ENCODE assay signal across 10 mouse cellular contexts in genomic region chr8:107295450-107295849, GRCm38 (mm10). TPM values are rescaled to one million over a fixed set of nuclear protein-coding genes. Genes with fewer than 3 reads are reported as not detected.
DNase-seq lines count a peak whose midpoint lies in the region; ATAC-seq and TF ChIP-seq lines count a peak whose summit lies in the region.
"Had no signal": no experiment of that assay in that cellular context is flagged by ENCODE, and none has a peak within 500 bp of the region (broad histone marks: within the 10 kb centered on the region; RNA-seq: fewer than 3 reads in every experiment).

No protein-coding gene starts in this region.

- peak overlapping the region; percentile 99 for H3K9ac ChIP-seq in heart, embryonic 14.5 days (ENCODE audit: low read length)
- no peak overlapping the region for H3K9ac ChIP-seq in heart, embryonic 12.5 days
- H3K9ac ChIP-seq in liver, embryonic 14.5 days (replicated peaks) = 0 out of 2 replicates have a peak overlapping the region, but pooled peaks have one; percentile 6
- no peak overlapping the region for H3K9ac ChIP-seq in hindbrain, embryonic 12.5 days

- no peak overlapping the region for H3K27ac ChIP-seq in heart, embryonic 14.5 days (replicated peaks in 1 of 2; ENCODE audit: control insufficient read depth in 1 of 2, insufficient read depth in 1 of 2, low read depth in 2 of 2, low read length in 2 of 2)
- no peak overlapping the region for H3K27ac ChIP-seq in heart, embryonic 12.5 days (ENCODE audit: poor library complexity, severe bottlenecking)
- H3K27ac ChIP-seq in liver, embryonic 14.5 days = no peak overlapping the region
- H3K27ac ChIP-seq in hindbrain, embryonic 12.5 days = no peak overlapping the region
- H3K27ac ChIP-seq: liver, embryonic 12.5 days had no signal

- no peak overlapping the region for H3ac ChIP-seq in myocyte (ENCODE audit: control insufficient read depth, insufficient read length)

- no peak for ATAC-seq in heart, embryonic 14.5 days (ENCODE audit: insufficient number of reproducible peaks, insufficient read depth, low FRiP score, low read depth)
- no peak for ATAC-seq in heart, embryonic 12.5 days (ENCODE audit: insufficient number of reproducible peaks, low FRiP score)
- no peak for ATAC-seq in liver, embryonic 14.5 days (ENCODE audit: insufficient read depth)
- no peak for ATAC-seq in hindbrain, embryonic 12.5 days (ENCODE audit: low FRiP score)
- ATAC-seq: liver, embryonic 12.5 days had no signal

- peaks cover 67% of the 10 kb centered on the region for H3K79me2 ChIP-seq in myocyte (ENCODE audit: control insufficient read depth, insufficient read depth)

- peak overlapping the region in 1 of 2 experiments; percentile 97; a peak in 2 of 4 replicates for H3K4me3 ChIP-seq in heart, embryonic 14.5 days (ENCODE audit: control insufficient read depth in 1 of 2, insufficient read depth in 1 of 2, low read depth in 1 of 2, low read length in 2 of 2)
- H3K4me3 ChIP-seq in heart, embryonic 12.5 days = no peak overlapping the region
- no peak overlapping the region for H3K4me3 ChIP-seq in liver, embryonic 14.5 days (ENCODE audit: insufficient read depth in 1 of 2, low read depth in 2 of 2, low read length in 2 of 2)
- H3K4me3 ChIP-seq in hindbrain, embryonic 12.5 days = no peak overlapping the region
- H3K4me3 ChIP-seq in myocyte = peak overlapping the region; percentile 55

- H3K4me1 ChIP-seq in heart, embryonic 14.5 days (ENCODE audit: control insufficient read depth in 2 of 2, insufficient read depth in 2 of 2, low read length in 2 of 2) = peaks cover 0 to 15% of the 10 kb centered on the region in 2 experiments; a peak in 2 of 4 replicates
- H3K4me1 ChIP-seq in heart, embryonic 12.5 days (replicated peaks) = peaks cover 23% of the 10 kb centered on the region
- peaks cover 0 to 8% of the 10 kb centered on the region in 2 experiments; a peak in 3 of 4 replicates for H3K4me1 ChIP-seq in liver, embryonic 14.5 days (replicated peaks; ENCODE audit: control insufficient read depth in 2 of 2, insufficient read depth in 2 of 2, low read length in 1 of 2)
- H3K4me1 ChIP-seq in hindbrain, embryonic 12.5 days = peaks cover 6% of the 10 kb centered on the region; the same call in 1 of the 2 replicates

- H3K27me3 ChIP-seq in heart, embryonic 14.5 days (ENCODE audit: control insufficient read depth, insufficient read depth, low read length) = no peaks in the 10 kb centered on the region
- H3K27me3 ChIP-seq in heart, embryonic 12.5 days (replicated peaks) = no peaks in the 10 kb centered on the region
- no peaks in the 10 kb centered on the region for H3K27me3 ChIP-seq in liver, embryonic 14.5 days (ENCODE audit: control insufficient read depth, insufficient read depth, low read length)
- H3K27me3 ChIP-seq in hindbrain, embryonic 12.5 days = no peaks in the 10 kb centered on the region
- no peaks in the 10 kb centered on the region for H3K27me3 ChIP-seq in myocyte (ENCODE audit: control insufficient read depth, insufficient read depth, insufficient read length)
- H3K27me3 ChIP-seq: liver, embryonic 12.5 days had no signal

- TF ChIP-seq CTCF in liver, embryonic 14.5 days (IDR thresholded peaks at IDR 0.05; ENCODE audit: low read depth) = no peak

- no peak for TF ChIP-seq EP300 in liver, embryonic 14.5 days (IDR thresholded peaks at IDR 0.05; ENCODE audit: low read depth)

- TF ChIP-seq POLR2A in myocyte (IDR thresholded peaks at IDR 0.05; ENCODE audit: insufficient read length, low read depth) = no peak

- 74% methylated on average over 1 of the region's 1 CpGs for WGBS in heart, embryonic 14.5 days
- WGBS in heart, embryonic 12.5 days = 93% methylated on average over 1 of the region's 1 CpGs
- 78% methylated on average over 1 of the region's 1 CpGs for WGBS in liver, embryonic 14.5 days (ENCODE audit: insufficient replicate concordance)
- 88% methylated on average over 1 of the region's 1 CpGs for WGBS in hindbrain, embryonic 12.5 days

- peak overlapping the region; percentile 62 for H3K4me2 ChIP-seq in heart, embryonic 14.5 days (ENCODE audit: low read length)
- no peak overlapping the region for H3K4me2 ChIP-seq in heart, embryonic 12.5 days
- no peak overlapping the region for H3K4me2 ChIP-seq in liver, embryonic 14.5 days (ENCODE audit: low read depth)
- H3K4me2 ChIP-seq in hindbrain, embryonic 12.5 days (replicated peaks) = peak overlapping the region; percentile 56; the same call in 1 of the 2 replicates
- H3K4me2 ChIP-seq in myocyte (ENCODE audit: low read depth) = peak overlapping the region; percentile 85

- H3K36me3 ChIP-seq in heart, embryonic 14.5 days (ENCODE audit: control insufficient read depth, insufficient read depth, low read length) = peaks cover 16% of the 10 kb centered on the region
- peaks cover 6% of the 10 kb centered on the region; the same call in 1 of the 2 replicates for H3K36me3 ChIP-seq in heart, embryonic 12.5 days
- no peaks in the 10 kb centered on the region for H3K36me3 ChIP-seq in liver, embryonic 14.5 days (replicated peaks; ENCODE audit: control insufficient read depth, insufficient read depth, low read depth)
- no peaks in the 10 kb centered on the region for H3K36me3 ChIP-seq in hindbrain, embryonic 12.5 days
- H3K36me3 ChIP-seq in myocyte (ENCODE audit: control insufficient read depth, insufficient read depth) = no peaks in the 10 kb centered on the region

- DNase-seq in liver, embryonic 14.5 days (ENCODE audit: low read depth in 3 of 3, low spot score in 3 of 3) = no peak
- DNase-seq in liver = no peak
- no peak for DNase-seq in spleen, postnatal 14 days (ENCODE audit: low spot score in 2 of 2)
- DNase-seq: gastrocnemius, postnatal 36 days; layer of hippocampus, adult 9-11 months had no signal

- H3K9me3 ChIP-seq in heart, embryonic 14.5 days (ENCODE audit: control insufficient read depth, low read length) = no peaks in the 10 kb centered on the region
- H3K9me3 ChIP-seq in heart, embryonic 12.5 days (replicated peaks) = no peaks in the 10 kb centered on the region
- H3K9me3 ChIP-seq in liver, embryonic 14.5 days (ENCODE audit: control insufficient read depth, low read length) = no peaks in the 10 kb centered on the region
- no peaks in the 10 kb centered on the region for H3K9me3 ChIP-seq in hindbrain, embryonic 12.5 days (replicated peaks)
- H3K9me3 ChIP-seq: liver, embryonic 12.5 days had no signal

TF ChIP-seq in myocyte, 11 proteins besides CTCF, POLR2A, EP300 and RAD21:
- TF ChIP-seq MYOG (IDR thresholded peaks at IDR 0.05; ENCODE audit: control insufficient read depth in 1 of 3, insufficient read depth in 1 of 3, insufficient read length in 2 of 3, low read depth in 2 of 3) (no peak), TCF12 (IDR thresholded peaks at IDR 0.05; ENCODE audit: insufficient read depth, poor library complexity, severe bottlenecking) (no peak), E2F4 (IDR thresholded peaks at IDR 0.05; ENCODE audit: insufficient read depth) (no peak), SRF (IDR thresholded peaks at IDR 0.05; ENCODE audit: control insufficient read depth, insufficient read length, low read depth) (no peak), REST (IDR thresholded peaks at IDR 0.05; ENCODE audit: insufficient read depth, insufficient read length) (no peak), CEBPB (IDR thresholded peaks at IDR 0.05; ENCODE audit: insufficient read depth, poor library complexity, severe bottlenecking) (no peak), TCF3 (IDR thresholded peaks at IDR 0.05; ENCODE audit: insufficient read length, low read depth) (no peak)

RNA-seq across cellular contexts. Expression of gene Nfat5, which starts 2.2 kb away (rescaled TPM):
- polyA plus RNA-seq in heart, embryonic 14.5 days (2014; fragmentation: Nextera tagmentation; extraction: Ambion mirVana) = 14.9 and 15.6 TPM in 2 replicates
- 13.1 and 15.1 TPM in 2 replicates for polyA plus RNA-seq in heart, embryonic 12.5 days (2016; fragmentation: Nextera tagmentation; extraction: Ambion mirVana)
- polyA plus RNA-seq in liver, embryonic 14.5 days (2012; rRNA removed) = 4.6 and 5.1 TPM in 2 replicates
- polyA plus RNA-seq in liver, embryonic 14.5 days (2014; fragmentation: Nextera tagmentation; extraction: Ambion mirVana) = 0.66 and 0.76 TPM in 2 replicates
- 20.2 and 20.6 TPM in 2 replicates for polyA plus RNA-seq in hindbrain, embryonic 12.5 days (2016; fragmentation: Nextera tagmentation; extraction: Ambion mirVana)
- polyA plus RNA-seq in myocyte (2012; fragmentation: generic; extraction: Trizol) = 5.6 TPM

Comparison
In these comparisons a context has a peak if more than half of its experiments do, and no peak if none do; other contexts are left out.
1. H3K4me2 ChIP-seq: peak in heart, embryonic 14.5 days (single experiment), hindbrain, embryonic 12.5 days (single experiment) and myocyte (single experiment); none in heart, embryonic 12.5 days (single experiment) and liver, embryonic 14.5 days (single experiment).
2. H3K9ac ChIP-seq: peak in heart, embryonic 14.5 days (single experiment) and liver, embryonic 14.5 days (single experiment); none in heart, embryonic 12.5 days (single experiment) and hindbrain, embryonic 12.5 days (single experiment).